Mouse (Mus musculus) spleen, adult 2 months (tissue): ENCODE data around the gene Kcnk7.

Experiments
- CTCF ChIP-seq: fragments of 200-500 bp; IDR thresholded peaks from 2 replicates; pipeline ENCODE4 v1.5.1; 2011; ENCODE audit warnings: mild to moderate bottlenecking, inconsistent platforms; ENCODE audit not compliant: insufficient read depth, insufficient read length, insufficient replicate concordance; ENCODE audit errors: extremely low read depth
- POLR2A ChIP-seq: fragments of 200-500 bp; IDR thresholded peaks from 2 replicates; pipeline ENCODE4 v1.6.1; 2011; ENCODE audit warnings: low read depth, low read length, inconsistent platforms

DNA sequence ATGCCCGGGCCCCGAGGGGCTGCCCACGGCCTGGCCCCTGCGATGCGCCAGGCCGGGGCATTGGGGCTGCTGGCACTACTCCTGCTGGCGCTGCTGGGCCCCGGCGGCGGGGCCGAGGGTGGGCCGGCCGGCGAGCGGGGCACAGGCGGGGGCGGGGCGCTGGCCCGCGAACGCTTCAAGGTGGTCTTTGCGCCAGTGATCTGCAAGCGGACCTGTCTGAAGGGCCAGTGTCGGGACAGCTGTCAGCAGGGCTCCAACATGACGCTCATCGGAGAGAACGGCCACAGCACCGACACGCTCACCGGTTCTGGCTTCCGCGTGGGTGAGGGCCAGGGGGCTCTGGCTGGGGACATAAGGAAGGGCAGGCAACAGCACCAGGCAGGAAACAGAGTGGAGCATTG lies 38.1 kb downstream of the Kcnk7 start:
- TF ChIP-seq CTCF (no peak), POLR2A (no peak)
